Mouse (Mus musculus): ENCODE data around the gene Ppcdc.

GRCm38 (mm10) chr9:57424066-57424465, 15.9 kb downstream of the Ppcdc start:
- TF ChIP-seq CTCF (IDR thresholded peaks at IDR 0.05; ENCODE audit: low read depth) (no peak), EP300 (IDR thresholded peaks at IDR 0.05; ENCODE audit: low read depth) (no peak)
